11 mouse cellular contexts compared by ENCODE assay signal in the genomic region with DNA sequence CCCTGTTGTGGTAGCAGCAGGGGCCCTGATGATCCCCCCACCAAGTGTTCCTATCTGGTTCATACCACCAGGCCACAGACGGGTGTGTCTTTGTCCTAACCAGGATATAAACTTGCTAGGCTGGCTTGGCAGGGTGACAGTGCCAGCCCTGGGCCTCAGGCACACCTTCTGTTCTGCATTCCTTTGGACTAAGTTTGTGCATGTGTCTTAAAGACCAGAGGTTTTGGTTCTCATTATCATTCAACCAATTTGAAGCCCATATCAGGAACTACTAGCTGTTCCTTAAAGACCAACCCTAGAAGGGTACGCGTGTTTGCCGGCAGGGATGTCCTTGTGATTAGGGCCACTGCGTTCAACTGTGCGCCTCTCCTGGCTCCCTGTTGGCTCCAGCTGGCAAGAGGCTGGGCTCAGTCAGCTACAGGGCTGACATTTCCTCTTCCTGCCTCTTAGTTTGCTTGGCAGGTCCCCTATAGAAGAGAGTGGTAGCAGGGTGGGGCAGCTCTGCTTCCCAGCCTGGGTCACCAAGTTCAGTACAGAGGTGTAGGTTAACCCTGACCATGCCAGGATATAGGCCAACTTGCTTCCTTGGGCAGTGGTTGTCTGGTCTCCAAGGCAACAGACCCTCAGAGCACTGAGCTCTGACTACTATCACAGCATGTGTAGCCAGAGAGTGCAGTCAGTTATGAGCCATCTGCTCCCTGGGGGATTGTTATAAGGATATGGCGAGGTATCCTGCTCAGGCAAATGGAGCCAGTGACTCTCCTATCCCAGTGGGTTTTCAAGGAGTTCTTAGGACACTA. TPM values are rescaled to one million over a fixed set of nuclear protein-coding genes. Genes with fewer than 3 reads are reported as not detected.
DNase-seq lines count a peak whose midpoint lies in the region; ATAC-seq and TF ChIP-seq lines count a peak whose summit lies in the region.
"Had no signal": no experiment of that assay in that cellular context is flagged by ENCODE, and none has a peak within 500 bp of the region (broad histone marks: within the 10 kb centered on the region; RNA-seq: fewer than 3 reads in every experiment).

No protein-coding gene starts in this region.

- H3K4me3 ChIP-seq in gastrocnemius, adult 2 months = no peak overlapping the region
- peak overlapping the region; percentile 76 for H3K4me3 ChIP-seq in testis, adult 2 months (ENCODE audit: control insufficient read depth, low read depth, low read length)
- no peak overlapping the region for H3K4me3 ChIP-seq in liver, embryonic 12.5 days
- H3K4me3 ChIP-seq in stomach, embryonic 16.5 days (replicated peaks; ENCODE audit: low read length) = no peak overlapping the region
- H3K4me3 ChIP-seq: megakaryocyte, embryonic 14.5 days had no signal

- no peak for TF ChIP-seq POLR2A in testis, adult 2 months (IDR thresholded peaks at IDR 0.05; ENCODE audit: control insufficient read depth, low read depth, low read length)

- 33% methylated on average over 7 of the region's 7 CpGs for WGBS in liver, embryonic 12.5 days (ENCODE audit: insufficient replicate concordance)
- 27% methylated on average over 7 of the region's 7 CpGs for WGBS in stomach, embryonic 16.5 days

- DNase-seq in gastrocnemius, adult 2 months = peak; percentile 60
- DNase-seq in gastrocnemius, postnatal 25 days = no peak
- DNase-seq in testis, postnatal 10 days (ENCODE audit: low spot score) = no peak
- no peak for DNase-seq in right cerebral cortex, postnatal 4 days
- no peak for DNase-seq in left cerebral cortex, postnatal 36 days (ENCODE audit: low spot score in 2 of 2)
- DNase-seq: spleen, adult 18-20 months had no signal

- TF ChIP-seq CTCF in gastrocnemius, adult 2 months (IDR thresholded peaks at IDR 0.05) = no peak
- TF ChIP-seq CTCF in testis, adult 2 months (IDR thresholded peaks at IDR 0.05; ENCODE audit: control insufficient read depth, insufficient read depth, insufficient replicate concordance, low read depth, low read length) = no peak

- no peak overlapping the region for H3K9ac ChIP-seq in liver, embryonic 12.5 days
- H3K9ac ChIP-seq in stomach, embryonic 16.5 days (ENCODE audit: low read length) = peak overlapping the region; percentile 42; the same call in 1 of the 2 replicates

- H3K4me2 ChIP-seq in liver, embryonic 12.5 days = peak overlapping the region; percentile 21
- peak overlapping the region; percentile 32; the same call in 1 of the 2 replicates for H3K4me2 ChIP-seq in stomach, embryonic 16.5 days (ENCODE audit: low read depth, low read length)

- peak; percentile 56; the same call in 1 of the 2 replicates for ATAC-seq in liver, embryonic 12.5 days
- ATAC-seq in stomach, embryonic 16.5 days (ENCODE audit: insufficient read depth, low FRiP score) = peak; percentile 80

- intact Hi-C loops in gastrocnemius, adult 2 months (cut with DNase I) = no loop called here
- intact Hi-C loops in left cerebral cortex, postnatal 36 days (cut with DNase I) = no loop called here

- H3K4me1 ChIP-seq in testis, adult 2 months (ENCODE audit: control insufficient read depth, insufficient read depth, low read length) = peaks cover 5% of the 10 kb centered on the region
- H3K4me1 ChIP-seq in liver, embryonic 12.5 days = peaks cover 25% of the 10 kb centered on the region
- peaks cover 45% of the 10 kb centered on the region for H3K4me1 ChIP-seq in stomach, embryonic 16.5 days (ENCODE audit: control insufficient read depth, insufficient read depth, low read length)

- peaks cover 5% of the 10 kb centered on the region for H3K36me3 ChIP-seq in testis, adult 2 months (ENCODE audit: control insufficient read depth, insufficient read depth, low read length)
- H3K36me3 ChIP-seq in liver, embryonic 12.5 days = peaks cover 45% of the 10 kb centered on the region
- peaks cover 14% of the 10 kb centered on the region for H3K36me3 ChIP-seq in stomach, embryonic 16.5 days (ENCODE audit: control insufficient read depth, insufficient read depth, low read length)

- H3K9me3 ChIP-seq in liver, embryonic 12.5 days (replicated peaks) = no peaks in the 10 kb centered on the region
- H3K9me3 ChIP-seq in stomach, embryonic 16.5 days (replicated peaks; ENCODE audit: control insufficient read depth, low read length) = no peaks in the 10 kb centered on the region
- H3K9me3 ChIP-seq: megakaryocyte, embryonic 14.5 days had no signal

- no peaks in the 10 kb centered on the region for H3K27me3 ChIP-seq in testis, adult 2 months (ENCODE audit: control insufficient read depth, insufficient read depth, low read length)
- peaks cover 44% of the 10 kb centered on the region for H3K27me3 ChIP-seq in liver, embryonic 12.5 days (replicated peaks)
- H3K27me3 ChIP-seq in stomach, embryonic 16.5 days (ENCODE audit: control insufficient read depth, insufficient read depth, low read length) = peaks cover 34% of the 10 kb centered on the region

- peak overlapping the region; percentile 12 for H3K27ac ChIP-seq in gastrocnemius, adult 2 months
- H3K27ac ChIP-seq in testis, adult 2 months (ENCODE audit: control insufficient read depth, insufficient read depth, low read depth, low read length) = peak overlapping the region; percentile 33
- no peak overlapping the region for H3K27ac ChIP-seq in liver, embryonic 12.5 days
- H3K27ac ChIP-seq in stomach, embryonic 16.5 days (ENCODE audit: low read length) = peak overlapping the region; percentile 97

RNA-seq across cellular contexts. Expression of a gene that starts 0.9 kb away (rescaled TPM):
- not detected for total RNA-seq in gastrocnemius, adult 2 months (2021)
- not detected for total RNA-seq in gastrocnemius, postnatal 25 days (2021)
- polyA plus RNA-seq in testis, adult 2 months (2012; rRNA removed) = 830 and 870 TPM in 2 replicates
- polyA plus RNA-seq in liver, embryonic 12.5 days (2016; fragmentation: Nextera tagmentation; extraction: Ambion mirVana) = not detected in 2 replicates
- polyA plus RNA-seq in stomach, embryonic 16.5 days (2015; fragmentation: Nextera tagmentation; extraction: Ambion mirVana) = not detected in 2 replicates
- not detected for total RNA-seq in left cerebral cortex, postnatal 36 days (2021)
- total RNA-seq: heart, postnatal 25 days had no signal

RNA-seq across cellular contexts. Expression of a gene that starts 2.7 kb away (rescaled TPM):
- total RNA-seq in gastrocnemius, adult 2 months (2021) = not detected
- not detected for total RNA-seq in gastrocnemius, postnatal 25 days (2021)
- polyA plus RNA-seq in testis, adult 2 months (2012; rRNA removed) = 3.5 and 4.3 TPM in 2 replicates
- not detected in 2 replicates for polyA plus RNA-seq in liver, embryonic 12.5 days (2016; fragmentation: Nextera tagmentation; extraction: Ambion mirVana)
- 14.3 and 20.3 TPM in 2 replicates for polyA plus RNA-seq in stomach, embryonic 16.5 days (2015; fragmentation: Nextera tagmentation; extraction: Ambion mirVana)
- total RNA-seq in left cerebral cortex, postnatal 36 days (2021) = not detected
- total RNA-seq: heart, postnatal 25 days had no signal

RNA-seq across cellular contexts. Expression of a gene that starts 14.8 kb away (rescaled TPM):
- total RNA-seq in gastrocnemius, adult 2 months (2021) = 10 to 100 TPM; 29.7 to 32.3 TPM
- total RNA-seq in gastrocnemius, postnatal 25 days (2021) = 10 to 100 TPM; 27.0 to 27.3 TPM
- polyA plus RNA-seq in testis, adult 2 months (2012; rRNA removed) = 29.3 and 32.3 TPM in 2 replicates
- 63.6 and 65.3 TPM in 2 replicates for polyA plus RNA-seq in liver, embryonic 12.5 days (2016; fragmentation: Nextera tagmentation; extraction: Ambion mirVana)
- polyA plus RNA-seq in stomach, embryonic 16.5 days (2015; fragmentation: Nextera tagmentation; extraction: Ambion mirVana) = 123 and 134 TPM in 2 replicates
- 10 to 100 TPM; 78.9 to 82.8 TPM for total RNA-seq in left cerebral cortex, postnatal 36 days (2021)

RNA-seq across cellular contexts. Expression of a gene that starts 14.8 kb away (rescaled TPM):
- 10 to 100 TPM; 28.0 to 35.5 TPM for total RNA-seq in gastrocnemius, adult 2 months (2021)
- total RNA-seq in gastrocnemius, postnatal 25 days (2021) = 10 to 100 TPM; 31.6 to 33.0 TPM
- polyA plus RNA-seq in testis, adult 2 months (2012; rRNA removed) = 54.9 and 64.2 TPM in 2 replicates
- 164 and 179 TPM in 2 replicates for polyA plus RNA-seq in liver, embryonic 12.5 days (2016; fragmentation: Nextera tagmentation; extraction: Ambion mirVana)
- 199 TPM in 2 replicates for polyA plus RNA-seq in stomach, embryonic 16.5 days (2015; fragmentation: Nextera tagmentation; extraction: Ambion mirVana)
- total RNA-seq in left cerebral cortex, postnatal 36 days (2021) = 10 to 100 TPM; 60.1 to 68.3 TPM

RNA-seq across cellular contexts. Expression of a gene that starts 24.6 kb away (rescaled TPM):
- 1 to 10 TPM; 3.1 to 3.5 TPM for total RNA-seq in gastrocnemius, adult 2 months (2021)
- 1 to 10 TPM; 2.1 to 2.9 TPM for total RNA-seq in gastrocnemius, postnatal 25 days (2021)
- polyA plus RNA-seq in testis, adult 2 months (2012; rRNA removed) = 357 and 363 TPM in 2 replicates
- 7.9 and 9.0 TPM in 2 replicates for polyA plus RNA-seq in liver, embryonic 12.5 days (2016; fragmentation: Nextera tagmentation; extraction: Ambion mirVana)
- 17.9 and 19.0 TPM in 2 replicates for polyA plus RNA-seq in stomach, embryonic 16.5 days (2015; fragmentation: Nextera tagmentation; extraction: Ambion mirVana)
- total RNA-seq in left cerebral cortex, postnatal 36 days (2021) = 10 to 100 TPM; 18.5 to 24.7 TPM
